Mouse (Mus musculus): ENCODE data around the gene Gpm6a.

The Gpm6a gene

GRCm38 (mm10) chr8:54954741-54955455, at the start of gene Gpm6a:
Gpm6a (plus strand) TSS chr8:54954843.
- DNase-seq (ENCODE audit: low spot score), result no peak

GRCm38 (mm10) chr8:54912891-54913290, 41.8 kb upstream of the Gpm6a start:
- no peak for DNase-seq (ENCODE audit: low spot score)

GRCm38 (mm10) chr8:54917710-54918109, 36.9 kb upstream of the Gpm6a start:
- no peak for DNase-seq (ENCODE audit: low spot score)

DNA sequence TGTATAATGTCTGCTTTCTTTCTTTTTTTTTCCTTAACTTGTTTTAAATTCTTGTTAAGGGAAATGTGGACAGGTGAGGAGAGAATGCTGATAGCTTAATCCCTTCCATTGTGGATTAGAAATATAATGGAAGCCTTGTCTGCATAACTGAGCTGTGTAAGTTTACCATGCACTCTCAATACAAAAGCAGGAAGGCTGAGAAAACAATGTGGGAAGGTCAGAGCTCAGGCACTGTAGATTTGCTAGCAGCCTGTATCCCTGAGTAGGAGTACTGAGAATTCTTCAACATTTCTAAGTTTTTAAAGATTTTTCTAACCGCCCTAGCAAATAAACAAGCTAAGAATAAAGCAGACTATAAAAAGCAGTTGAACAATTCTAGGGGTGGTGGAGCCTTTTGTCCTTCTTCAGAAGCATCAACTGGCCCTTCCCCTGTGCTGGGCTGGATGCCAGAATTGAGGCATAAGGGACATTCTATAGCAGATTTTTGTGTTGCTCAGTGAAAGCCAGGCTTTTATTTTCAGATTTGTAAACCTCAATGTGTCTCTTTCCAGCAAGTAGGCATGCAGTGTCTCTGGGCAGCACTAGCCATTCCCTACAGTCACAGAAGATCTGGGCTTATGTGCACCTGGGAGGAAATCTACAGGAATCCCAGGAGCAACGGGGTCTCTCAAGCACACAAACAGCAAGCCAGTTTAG, 32.3 kb upstream of the Gpm6a start:
- DNase-seq (ENCODE audit: low spot score), result no peak

GRCm38 (mm10) chr8:54924936-54925335, 29.7 kb upstream of the Gpm6a start:
- DNase-seq (ENCODE audit: low spot score), result no peak

- DNase-seq (ENCODE audit: low spot score), result no peak
Measured at GRCm38 (mm10) chr8:54932306-54932705, 22.3 kb upstream of the Gpm6a start.

DNA sequence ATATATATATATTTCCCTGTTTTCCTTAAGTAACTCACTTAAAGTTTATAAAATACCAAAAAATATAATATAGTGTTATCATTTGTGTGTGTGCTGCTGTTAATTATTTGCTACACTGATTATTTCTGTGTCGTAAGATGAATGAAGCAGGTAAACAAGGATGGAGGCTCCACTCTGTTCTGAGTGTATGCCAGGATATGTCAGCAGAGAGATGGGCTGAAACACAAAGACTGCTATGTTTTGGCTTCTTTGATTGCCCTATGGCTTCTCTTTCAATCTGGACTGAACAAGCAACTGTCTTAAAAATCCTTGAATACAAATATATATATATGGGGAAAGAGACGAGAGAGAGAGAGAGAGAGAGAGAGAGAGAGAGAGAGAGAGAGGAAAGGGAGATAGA, 1.3 kb upstream of the Gpm6a start:
- no peak for DNase-seq (ENCODE audit: low spot score)

DNA sequence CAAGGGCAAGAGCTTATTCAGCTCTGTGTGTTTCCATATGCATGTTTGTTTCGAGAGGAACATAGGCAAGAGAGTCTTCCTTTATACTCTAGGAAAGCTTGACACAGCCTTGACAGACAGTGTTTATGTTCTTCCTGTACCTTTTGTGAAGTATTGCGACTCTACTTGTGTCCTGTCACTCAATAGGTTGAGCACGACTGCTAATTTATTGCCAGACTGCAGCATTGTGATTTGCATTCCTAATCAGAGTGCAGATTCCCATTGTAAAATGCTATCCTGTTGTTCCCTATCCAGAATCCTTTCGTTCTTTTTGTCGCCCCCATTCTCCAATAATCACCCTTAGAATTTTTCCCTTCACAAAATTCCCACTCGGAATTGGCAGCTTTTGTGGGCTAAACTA, 613 bp upstream of the Gpm6a start:
- DNase-seq (ENCODE audit: low spot score), result no peak

DNA sequence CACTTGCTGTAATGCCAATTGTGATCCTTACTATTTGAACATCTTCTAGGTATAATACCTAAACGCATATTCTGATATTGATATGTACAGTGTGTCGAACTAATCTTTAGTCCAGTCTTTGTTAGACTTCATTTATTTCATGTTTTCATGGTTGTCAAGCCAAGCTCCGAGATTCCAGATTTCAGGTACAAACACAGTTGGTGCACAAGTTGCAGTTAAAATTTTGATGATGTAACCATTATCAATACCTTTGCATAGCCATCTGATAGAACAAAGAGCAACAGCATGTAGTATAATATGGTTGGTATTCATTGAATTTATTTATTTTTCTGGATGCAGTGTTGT, 785 bp downstream of the Gpm6a start:
- DNase-seq (ENCODE audit: low spot score), result no peak

DNA sequence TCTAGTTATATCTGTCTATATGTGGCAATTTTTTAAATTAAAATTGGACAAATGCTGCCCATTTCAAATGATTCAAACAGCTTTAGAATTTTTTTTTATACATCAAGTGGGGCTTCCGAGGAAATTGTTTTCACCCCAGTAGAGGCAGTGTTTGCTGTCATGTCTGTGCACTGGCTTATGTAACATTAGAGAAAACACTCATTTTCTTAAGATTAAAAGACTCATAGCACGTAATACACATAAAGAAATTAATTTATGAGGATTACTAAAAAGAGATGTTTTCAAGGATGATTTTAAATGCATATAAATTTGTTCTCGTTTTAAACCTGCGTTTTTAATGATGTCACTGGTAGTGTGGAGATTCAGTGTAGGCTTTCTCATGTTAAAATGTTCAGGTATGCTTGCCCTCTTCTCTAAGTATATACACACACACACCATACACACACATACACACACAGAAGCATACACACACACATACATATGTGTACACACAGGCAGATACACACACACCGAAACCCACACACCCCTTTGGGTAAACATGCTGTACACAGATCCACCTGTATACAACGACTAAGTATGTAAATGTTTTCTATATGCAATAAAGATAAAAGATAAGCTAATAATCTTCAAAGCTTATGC, 1.4 kb downstream of the Gpm6a start:
- DNase-seq (ENCODE audit: low spot score), result no peak

DNA sequence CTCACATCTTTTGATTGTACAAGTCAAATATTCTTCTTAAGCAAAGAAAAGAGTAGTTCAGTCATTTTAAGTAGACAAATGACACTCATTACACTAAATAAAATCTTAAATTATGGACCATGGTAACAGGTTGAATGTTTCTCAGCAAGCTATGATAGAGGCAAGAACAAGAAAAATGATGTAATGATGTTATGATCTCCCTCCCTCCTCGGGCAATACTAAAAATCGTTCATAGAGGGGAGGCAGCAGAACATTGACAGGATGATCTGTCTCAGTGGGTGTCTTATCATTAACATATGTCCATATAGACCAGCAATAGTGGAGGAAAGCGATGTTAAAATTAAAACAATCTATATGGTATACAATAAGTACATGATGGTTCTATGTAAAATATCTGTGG, 2.1 kb downstream of the Gpm6a start:
- DNase-seq (ENCODE audit: low spot score), result no peak

DNA sequence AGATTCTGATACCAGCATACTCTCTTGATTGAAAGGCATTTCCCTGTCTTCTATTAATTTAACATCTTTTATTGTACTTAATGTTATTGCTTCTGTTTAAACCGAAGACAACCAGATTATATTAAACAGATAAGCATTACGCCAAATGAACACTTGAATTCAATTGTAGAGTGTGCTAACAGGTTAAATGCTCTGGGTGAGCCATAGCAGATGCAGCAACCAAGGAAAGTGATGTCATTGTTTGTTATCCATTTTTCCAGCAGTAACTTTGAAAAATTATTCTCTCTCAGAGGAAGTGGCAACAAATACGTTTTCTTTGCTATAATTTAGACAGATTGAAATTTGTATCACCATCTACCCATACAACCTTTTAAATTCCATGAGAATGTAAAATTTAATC, 2.9 kb downstream of the Gpm6a start:
- no peak for DNase-seq (ENCODE audit: low spot score)

- no peak for DNase-seq (ENCODE audit: low spot score)
Measured at GRCm38 (mm10) chr8:54961571-54961970, 6.9 kb downstream of the Gpm6a start.

GRCm38 (mm10) chr8:54975020-54975419, 20.4 kb downstream of the Gpm6a start:
- no peak for DNase-seq (ENCODE audit: low spot score)

DNA sequence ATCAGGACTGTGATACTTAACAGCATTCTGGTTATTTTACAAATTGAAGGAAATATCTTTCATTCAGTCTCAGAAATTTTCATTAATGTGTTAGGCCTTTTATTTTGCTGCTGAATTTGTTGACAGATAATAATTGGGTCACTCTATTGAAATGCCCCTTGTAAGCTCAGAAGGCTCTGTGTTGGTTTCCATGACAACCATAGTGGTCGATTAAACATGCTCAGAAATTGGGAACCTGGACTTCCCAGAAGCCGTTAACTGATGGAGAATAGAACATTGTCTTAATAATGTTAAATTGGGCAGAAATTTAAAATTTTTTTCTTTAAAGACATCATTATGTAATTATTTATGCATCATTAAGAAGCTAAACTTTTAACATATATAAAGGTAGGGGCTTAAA, 20.9 kb downstream of the Gpm6a start:
- no peak for DNase-seq (ENCODE audit: low spot score)

- DNase-seq (ENCODE audit: low spot score), result no peak
Measured at GRCm38 (mm10) chr8:54975927-54976326, 21.3 kb downstream of the Gpm6a start.

GRCm38 (mm10) chr8:54976663-54977062, 22.0 kb downstream of the Gpm6a start:
- DNase-seq (ENCODE audit: low spot score), result no peak

GRCm38 (mm10) chr8:54986791-54987190, 32.1 kb downstream of the Gpm6a start:
- DNase-seq (ENCODE audit: low spot score), result no peak

GRCm38 (mm10) chr8:54989093-54989492, 34.5 kb downstream of the Gpm6a start:
- DNase-seq (ENCODE audit: low spot score), result no peak

DNA sequence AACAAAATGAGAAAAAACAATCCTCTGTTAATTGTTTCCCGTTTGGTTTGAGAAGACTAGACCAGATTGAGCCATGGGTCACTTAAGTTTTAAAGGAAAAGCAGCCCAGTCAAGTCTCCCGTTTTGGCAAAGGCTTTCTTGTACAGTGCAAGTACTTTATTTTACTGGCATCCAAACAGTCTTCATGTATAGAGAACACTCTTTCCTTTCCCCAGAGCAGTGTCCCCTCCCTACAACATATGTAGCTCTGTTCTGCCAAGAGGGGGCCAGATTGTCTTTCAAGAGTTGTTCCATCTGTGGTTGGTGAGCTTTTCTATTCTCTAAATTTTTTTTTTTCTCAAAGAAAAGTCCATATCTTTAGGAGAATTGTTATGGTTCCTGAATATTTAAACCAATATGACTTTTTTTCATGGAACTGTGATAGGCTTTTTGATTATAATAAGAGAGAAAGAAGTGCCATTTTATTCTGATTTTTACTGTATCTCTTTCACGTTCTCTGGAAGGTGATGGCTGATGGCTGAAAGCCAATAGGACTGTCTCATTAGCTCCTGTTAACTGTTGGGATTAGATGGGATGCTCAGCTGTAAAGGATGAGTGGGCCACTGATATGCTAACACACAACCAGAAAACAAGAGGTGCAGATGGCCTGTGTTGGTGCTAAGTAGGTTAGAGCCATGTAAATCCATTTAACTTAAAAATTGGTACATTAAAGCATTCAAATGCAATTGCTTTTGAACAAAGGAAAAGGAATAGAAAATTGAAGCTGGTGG, 37.4 kb downstream of the Gpm6a start:
- no peak for DNase-seq (ENCODE audit: low spot score)

GRCm38 (mm10) chr8:54995662-54996061, 41.0 kb downstream of the Gpm6a start:
- DNase-seq (ENCODE audit: low spot score), result no peak

GRCm38 (mm10) chr8:55002398-55002797, 47.8 kb downstream of the Gpm6a start:
- no peak for DNase-seq (ENCODE audit: low spot score)

DNA sequence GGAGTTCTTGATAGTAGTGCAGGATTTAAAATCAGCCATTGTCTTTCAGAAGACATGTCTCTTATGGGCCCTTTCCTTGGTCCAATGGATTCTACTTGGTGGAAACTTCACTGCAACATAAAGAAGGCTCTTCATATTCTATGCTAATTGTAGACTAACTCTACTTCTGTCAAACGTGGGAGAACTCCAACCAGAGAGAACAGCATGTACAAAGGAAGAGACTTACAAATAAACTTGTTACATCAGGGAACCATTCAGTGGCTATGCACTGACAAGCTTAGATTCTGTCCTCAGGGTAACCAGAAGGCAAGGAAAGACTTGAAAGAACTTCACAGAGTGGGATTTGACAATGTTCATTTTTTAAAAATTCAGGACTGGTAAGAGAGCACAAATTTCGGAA, 48.3 kb downstream of the Gpm6a start:
- DNase-seq (ENCODE audit: low spot score), result no peak

All from testis, postnatal 10 days (tissue).